Mouse (Mus musculus) heart, embryonic 16.5 days (tissue): ENCODE data around the gene Fabp7. TPM values are rescaled to one million over a fixed set of nuclear protein-coding genes. Genes with fewer than 3 reads are reported as not detected.

Experiments
- ATAC-seq: fragments of 200-750 bp; cut with Nextera tagmentation; replicated peaks from 2 replicates; pipeline ENCODE4 v1.8.0; 2017; ENCODE audit warnings: moderate number of reproducible peaks; ENCODE audit not compliant: insufficient read depth, low FRiP score; ENCODE audit errors: extremely low read depth
- H3K27ac ChIP-seq: fragments of 300-500 bp; sonication (generic); 2 replicates; pipeline ENCODE4 v1.5.1; 2014; ENCODE audit warnings: mild to moderate bottlenecking, low read length, control low read depth, moderate library complexity
- H3K27me3 ChIP-seq: fragments of 300-500 bp; sonication (generic); 2 replicates; pipeline ENCODE4 v1.6.1; 2014; ENCODE audit warnings: low read length, mixed read lengths; ENCODE audit not compliant: control insufficient read depth, insufficient read depth
- H3K36me3 ChIP-seq: fragments of 300-500 bp; sonication (generic); 2 replicates; pipeline ENCODE4 v1.6.1; 2014; ENCODE audit not compliant: control insufficient read depth, insufficient read depth
- H3K4me1 ChIP-seq: fragments of 300-500 bp; sonication (generic); 2 replicates; pipeline ENCODE4 v1.6.1; 2014; ENCODE audit warnings: low read length, mixed read lengths; ENCODE audit not compliant: control insufficient read depth, insufficient read depth
- H3K4me2 ChIP-seq: fragments of 300-500 bp; sonication (generic); 2 replicates; pipeline ENCODE4 v1.6.1; 2014; ENCODE audit warnings: low read depth, mild to moderate bottlenecking, control low read depth, low read length
- H3K4me3 ChIP-seq: fragments of 300-500 bp; sonication (generic); 2 replicates; pipeline ENCODE4 v1.5.1; 2014; ENCODE audit warnings: mild to moderate bottlenecking, control low read depth, low read length
- H3K9ac ChIP-seq: fragments of 300-500 bp; sonication (generic); 2 replicates; pipeline ENCODE4 v1.6.1; 2014; ENCODE audit warnings: low read length, control low read depth
- H3K9me3 ChIP-seq: fragments of 300-500 bp; sonication (generic); replicated peaks from 2 replicates; pipeline ENCODE4 v1.6.1; 2016; ENCODE audit warnings: low read length; ENCODE audit not compliant: control insufficient read depth
- WGBS: fragments of 180-500 bp; shearing (Covaris S2); extraction: QIAGEN DNeasy Blood & Tissue Kit; methylation state at CpG from one replicate; pipeline ENCODE4 v1.1.7; 2014; 5-methylcytosine and 5-hydroxymethylcytosine counted together
- polyA plus RNA-seq: library from polyadenylated mRNA; unstranded; fragments of >200 nt; fragmentation: Nextera tagmentation; extraction: Ambion mirVana; gene quantifications from 2 replicates; pipeline ENCODE4 v1.2.1, GENCODE M21; 2015

Fabp7 gene
- polyA plus RNA-seq: 11.5 and 12.9 TPM in 2 replicates

DNA sequence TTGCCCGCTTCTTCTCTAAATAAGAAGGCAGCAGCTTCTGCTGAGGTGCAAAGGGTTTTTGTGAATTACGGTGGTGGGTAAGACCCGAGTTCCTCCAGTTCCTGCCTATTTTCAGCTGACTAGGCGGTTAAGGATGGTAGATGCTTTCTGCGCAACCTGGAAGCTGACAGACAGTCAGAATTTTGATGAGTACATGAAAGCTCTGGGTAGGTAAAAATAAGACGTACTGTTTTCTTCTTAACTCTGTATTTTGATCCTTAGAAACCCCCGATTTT is at the start of gene Fabp7:
Gene Fabp7 (plus strand): TSS at position 6 of the 275 bp plus-strand sequence.
- no peak within 1 kb of the TSS for H3K9ac ChIP-seq
- peak within 1 kb of the TSS; percentile 11 for H3K4me2 ChIP-seq
- WGBS: 27% methylated on average over 7 of the region's 7 CpGs
- no peaks in the 10 kb centered on the region for H3K27me3 ChIP-seq
- no peaks in the 10 kb centered on the region for H3K36me3 ChIP-seq
- peaks cover 6% of the 10 kb centered on the region for H3K4me1 ChIP-seq
- no peak within 1 kb of the TSS; the same call in 1 of the 2 replicates for H3K4me3 ChIP-seq
- no peak within 1 kb of the TSS for H3K27ac ChIP-seq
- H3K9me3 ChIP-seq: no peaks in the 10 kb centered on the region
- no peak for ATAC-seq

- no peak overlapping the region for H3K9ac ChIP-seq
- 0 out of 2 replicates have a peak, but pooled peaks cover 2% of the 10 kb centered on the region for H3K27me3 ChIP-seq
- ATAC-seq: no peak
- no peaks in the 10 kb centered on the region for H3K9me3 ChIP-seq
- H3K4me1 ChIP-seq: no peaks in the 10 kb centered on the region
- no peak overlapping the region for H3K27ac ChIP-seq
- no peak overlapping the region for H3K4me3 ChIP-seq
- 80% methylated on average over 4 of the region's 4 CpGs for WGBS
- no peaks in the 10 kb centered on the region for H3K36me3 ChIP-seq
- H3K4me2 ChIP-seq: no peak overlapping the region
These were observed 43.9 kb upstream of the Fabp7 start for GRCm38 (mm10) chr10:57740733-57741132.

DNA sequence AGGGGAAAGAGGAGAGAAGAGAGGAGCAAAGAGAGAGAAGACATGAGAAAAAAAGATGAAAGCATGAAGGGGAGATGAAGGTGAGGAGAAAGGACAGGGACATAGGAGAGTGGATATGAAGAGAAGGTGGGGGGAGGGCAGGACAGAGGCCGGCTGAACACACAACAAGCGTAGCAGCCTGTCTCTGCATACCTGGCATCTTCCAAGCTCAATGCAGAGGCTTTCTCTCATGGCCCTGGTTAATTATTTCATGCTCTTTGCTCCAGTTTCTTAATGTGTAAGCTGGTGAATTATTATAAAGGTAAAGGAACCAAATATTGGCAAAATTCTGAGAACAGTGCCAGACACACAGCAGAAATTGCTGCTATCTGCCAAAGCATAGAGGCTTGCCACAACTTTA is 43.3 kb upstream of the Fabp7 start:
- Histone ChIP-seq H3K4me1 (no peaks in the 10 kb centered on the region), H3K9me3 (no peaks in the 10 kb centered on the region), H3K27ac (no peak overlapping the region), H3K36me3 (no peaks in the 10 kb centered on the region), H3K9ac (no peak overlapping the region), H3K4me3 (no peak overlapping the region), H3K27me3 (0 out of 2 replicates have a peak, but pooled peaks cover 2% of the 10 kb centered on the region), H3K4me2 (no peak overlapping the region)
- WGBS: 48% methylated on average over 2 of the region's 2 CpGs
- ATAC-seq: no peak

GRCm38 (mm10) chr10:57743045-57743444 is 41.6 kb upstream of the Fabp7 start:
- 68% methylated on average over 7 of the region's 7 CpGs for WGBS

DNA sequence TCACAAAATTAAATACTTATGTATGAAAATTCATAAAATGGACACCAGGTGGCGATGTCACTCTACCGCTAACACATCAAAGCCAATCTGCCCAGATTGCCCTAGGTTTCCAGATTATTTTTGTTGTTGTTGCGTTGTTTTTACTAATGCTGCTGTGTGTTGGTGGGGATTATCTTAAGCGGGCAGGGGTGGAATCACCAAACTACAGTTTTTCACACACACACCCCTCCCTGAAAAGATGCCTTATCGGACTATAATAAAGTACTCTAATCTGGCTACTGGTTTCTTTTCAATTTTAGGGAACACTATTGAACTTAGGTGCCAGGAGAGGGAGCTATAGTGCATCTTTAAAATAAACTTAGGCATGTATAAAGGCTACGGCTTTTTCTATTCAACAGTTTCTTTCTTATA is 41.1 kb upstream of the Fabp7 start:
- Histone ChIP-seq H3K27ac (no peak overlapping the region), H3K4me2 (peak overlapping the region; percentile 71), H3K4me1 (no peaks in the 10 kb centered on the region), H3K27me3 (0 out of 2 replicates have a peak, but pooled peaks cover 2% of the 10 kb centered on the region), H3K9ac (0 out of 2 replicates have a peak overlapping the region, but pooled peaks have one; percentile 43), H3K36me3 (no peaks in the 10 kb centered on the region), H3K4me3 (peak overlapping the region; percentile 55), H3K9me3 (no peaks in the 10 kb centered on the region)
- no peak for ATAC-seq
- WGBS: 4% methylated on average over 6 of the region's 6 CpGs

More at GRCm38 (mm10) chr10:57743045-57743444, 41.6 kb upstream of the Fabp7 start:
- H3K36me3 ChIP-seq: no peaks in the 10 kb centered on the region
- no peak for ATAC-seq
- 0 out of 2 replicates have a peak, but pooled peaks cover 2% of the 10 kb centered on the region for H3K27me3 ChIP-seq
- no peaks in the 10 kb centered on the region for H3K4me1 ChIP-seq
- no peak overlapping the region for H3K4me3 ChIP-seq
- H3K9me3 ChIP-seq: no peaks in the 10 kb centered on the region
- H3K9ac ChIP-seq: no peak overlapping the region
- no peak overlapping the region for H3K4me2 ChIP-seq
- H3K27ac ChIP-seq: no peak overlapping the region

- Histone ChIP-seq H3K9ac (no peak overlapping the region), H3K4me3 (no peak overlapping the region), H3K36me3 (no peaks in the 10 kb centered on the region), H3K9me3 (no peaks in the 10 kb centered on the region), H3K4me2 (no peak overlapping the region), H3K4me1 (no peaks in the 10 kb centered on the region), H3K27ac (no peak overlapping the region), H3K27me3 (0 out of 2 replicates have a peak, but pooled peaks cover 2% of the 10 kb centered on the region)
- ATAC-seq: no peak
- WGBS: 26% methylated on average over 2 of the region's 2 CpGs
These were observed 40.4 kb upstream of the Fabp7 start for GRCm38 (mm10) chr10:57744128-57744765.

GRCm38 (mm10) chr10:57745452-57745851 is 39.2 kb upstream of the Fabp7 start:
- ATAC-seq: no peak
- Histone ChIP-seq H3K4me3 (no peak overlapping the region), H3K4me2 (no peak overlapping the region), H3K9ac (no peak overlapping the region), H3K27me3 (0 out of 2 replicates have a peak, but pooled peaks cover 2% of the 10 kb centered on the region), H3K9me3 (no peaks in the 10 kb centered on the region), H3K4me1 (no peaks in the 10 kb centered on the region), H3K27ac (no peak overlapping the region), H3K36me3 (no peaks in the 10 kb centered on the region)

GRCm38 (mm10) chr10:57747127-57747526 is 37.6 kb upstream of the Fabp7 start:
- Histone ChIP-seq H3K4me3 (no peak overlapping the region), H3K9ac (no peak overlapping the region), H3K9me3 (no peaks in the 10 kb centered on the region), H3K27me3 (no peaks in the 10 kb centered on the region), H3K27ac (no peak overlapping the region), H3K4me2 (no peak overlapping the region), H3K36me3 (no peaks in the 10 kb centered on the region), H3K4me1 (no peaks in the 10 kb centered on the region)
- ATAC-seq: no peak

- Histone ChIP-seq H3K36me3 (no peaks in the 10 kb centered on the region), H3K9ac (no peak overlapping the region), H3K4me3 (no peak overlapping the region), H3K4me2 (no peak overlapping the region), H3K9me3 (no peaks in the 10 kb centered on the region), H3K27ac (no peak overlapping the region), H3K27me3 (no peaks in the 10 kb centered on the region), H3K4me1 (no peaks in the 10 kb centered on the region)
- WGBS: 59% methylated on average over 1 of the region's 1 CpGs
- ATAC-seq: peak; percentile 58
These were observed 31.3 kb upstream of the Fabp7 start for GRCm38 (mm10) chr10:57753343-57753742.
